ENCODE assay signal across 8 mouse cellular contexts in the genomic region with DNA sequence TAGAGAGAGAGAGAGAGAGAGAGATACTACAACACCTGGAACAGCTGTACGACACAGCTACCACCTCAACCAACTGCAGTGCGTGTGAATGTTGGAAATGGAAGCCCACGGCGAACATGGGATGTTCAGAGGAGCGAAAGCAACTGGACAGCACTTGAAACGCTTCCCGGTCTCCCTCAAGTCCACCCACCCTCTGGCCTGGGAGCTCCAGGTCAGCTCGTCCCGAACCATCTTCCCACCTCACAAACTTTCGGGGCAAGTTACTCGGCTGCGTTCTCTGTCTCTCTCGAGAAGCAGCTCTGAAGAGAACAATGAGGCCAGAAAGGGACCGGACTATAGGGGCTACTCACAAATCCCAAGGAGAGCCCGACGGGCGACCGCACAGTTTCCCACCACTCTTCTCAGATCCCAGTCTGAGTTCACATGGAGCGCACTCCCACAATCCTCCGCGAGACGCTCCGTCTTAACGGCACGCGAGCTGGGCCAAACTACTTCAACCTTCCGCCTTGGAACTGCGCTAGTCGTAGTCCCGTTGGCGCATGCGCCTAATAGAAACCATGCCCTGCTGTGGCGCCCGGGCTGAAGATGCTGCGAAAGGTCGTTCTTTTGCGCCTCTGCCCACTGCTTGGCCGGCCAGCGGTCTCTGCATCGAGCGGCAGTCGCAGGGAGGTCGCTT. TPM values are rescaled to one million over a fixed set of nuclear protein-coding genes. Genes with fewer than 3 reads are reported as not detected.
DNase-seq lines count a peak whose midpoint lies in the region; ATAC-seq lines count a peak whose summit lies in the region.

Esf1 (minus strand) TSS at position 438 of the 676 bp plus-strand sequence.
Ndufaf5 (plus strand) TSS at position 523 of the 676 bp plus-strand sequence.

- ATAC-seq in megakaryocyte progenitor cell, adult 5-6 weeks (replicated peaks; ENCODE audit: poor library complexity): peak; percentile 96

- DNase-seq in adipocyte (ENCODE audit: low spot score): peak; percentile 98
- peak; percentile 100 for DNase-seq in embryo, embryonic 10 days (ENCODE audit: low spot score)
- DNase-seq in gastrocnemius, postnatal 10 days: peak; percentile 95
- peak; percentile 97 for DNase-seq in induced T-regulatory cell, adult 2 months (ENCODE audit: low read depth)
- peak; percentile 90 to 98 for DNase-seq in left cerebral cortex, adult 9 months (ENCODE audit: low spot score in 2 of 2)
- peak; percentile 98 for DNase-seq in right cerebral cortex, postnatal 14 days
- peak; percentile 97 for DNase-seq in urinary bladder, postnatal 36 days (ENCODE audit: low spot score in 2 of 2)

RNA-seq across cellular contexts. Expression of gene Esf1, which starts in this region (rescaled TPM):
- 10 to 100 TPM; 13.7 to 16.7 TPM for total RNA-seq in gastrocnemius, postnatal 10 days (2021)
- 42.8 and 43.7 TPM in 2 replicates for total RNA-seq in megakaryocyte progenitor cell, adult 5-6 weeks (2015)
- 46.9 and 69.0 TPM in 2 replicates for total RNA-seq in megakaryocyte progenitor cell, adult 5-6 weeks (2017)

RNA-seq across cellular contexts. Expression of gene Ndufaf5, which starts in this region (rescaled TPM):
- total RNA-seq in gastrocnemius, postnatal 10 days (2021): 10 to 100 TPM; 25.2 to 26.7 TPM
- total RNA-seq in megakaryocyte progenitor cell, adult 5-6 weeks (2015): 12.0 and 21.1 TPM in 2 replicates
- 20.9 and 28.1 TPM in 2 replicates for total RNA-seq in megakaryocyte progenitor cell, adult 5-6 weeks (2017)

Comparison
In these comparisons a context has a peak if more than half of its experiments do, and no peak if none do; other contexts are left out.
1. Peak in every context shown above with its lines: DNase-seq and ATAC-seq.